Mouse (Mus musculus): ENCODE measurements around the gene Olfr137. TPM values are rescaled to one million over a fixed set of nuclear protein-coding genes. Genes with fewer than 3 reads are reported as not detected.

The Olfr137 gene
- not detected for polyA plus RNA-seq (2014; fragmentation: Illumina TruSeq; extraction: RNeasy Lipid Tissue Mini Kit (QIAGEN cat#74804); ENCODE audit: low read depth, low replicate concordance)

DNA sequence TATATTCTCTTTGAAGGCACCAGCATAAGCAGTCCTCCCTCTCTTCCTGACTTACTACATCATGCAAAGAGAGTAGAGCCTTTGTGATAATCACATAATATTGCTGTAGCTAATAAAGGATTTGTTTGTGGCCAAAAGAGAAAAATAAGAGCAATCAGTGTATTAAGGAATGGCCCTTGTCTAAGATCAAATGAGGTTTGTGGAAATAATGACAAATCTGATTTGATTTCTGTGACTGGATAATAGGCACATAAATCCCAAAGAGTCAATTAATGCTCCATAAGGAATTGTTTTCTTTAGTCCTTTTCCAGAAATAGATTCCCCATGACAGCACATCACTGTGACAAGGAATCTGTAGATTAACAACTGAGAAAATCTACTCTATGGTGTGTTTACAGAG, at the start of gene Olfr137:
TSS of gene Olfr137 (minus strand) at position 101 of the 400 bp plus-strand sequence.

DNA sequence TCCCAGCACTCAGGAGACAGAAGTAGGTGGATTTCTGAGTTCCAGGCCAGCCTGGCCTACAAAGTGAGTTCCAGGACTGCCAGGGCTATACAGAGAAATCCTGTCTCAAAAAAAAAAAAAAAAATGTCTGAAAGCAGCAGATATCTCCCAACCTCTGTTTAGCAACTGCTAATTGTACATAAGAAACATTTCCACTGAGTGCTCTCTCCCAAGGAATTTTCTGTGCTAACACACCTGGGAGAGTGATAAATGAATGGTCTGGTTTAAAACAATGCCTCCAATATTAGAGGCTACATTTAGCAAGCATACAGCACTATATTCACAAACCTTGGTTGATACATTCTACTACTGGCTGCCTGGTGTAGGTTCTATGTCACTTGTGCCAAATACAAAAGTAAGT, 22.2 kb upstream of the Olfr137 start, which contains the start of gene Olfr136:
TSS of gene Olfr136 (plus strand) at position 301 of the 400 bp plus-strand sequence.

DNA sequence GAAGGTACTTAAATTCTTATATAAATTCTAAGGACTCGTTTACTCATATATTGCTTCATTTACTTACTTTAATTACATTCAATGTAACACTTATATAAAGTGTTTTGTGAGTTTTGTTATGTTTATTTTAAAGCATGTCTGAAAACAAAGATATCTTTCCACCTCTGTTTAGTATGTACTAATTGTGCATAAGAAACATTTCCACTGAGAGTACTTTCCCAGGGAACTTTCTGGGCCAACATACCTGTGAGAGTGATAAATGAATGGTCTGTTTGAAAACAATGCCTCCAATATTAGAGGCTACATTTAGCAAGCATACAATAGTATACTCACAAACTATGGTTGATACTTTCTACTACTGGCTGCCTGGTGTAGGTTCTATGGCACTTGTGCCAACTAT, 46.6 kb downstream of the Olfr137 start, which contains the start of gene Olfr138:
TSS of gene Olfr138 (plus strand) at position 301 of the 400 bp plus-strand sequence.

Other genes starting within 250 kb of the Olfr137 start
- not detected for gene Olfr129, start 247.5 kb downstream of the Olfr137 start, polyA plus RNA-seq (2014; fragmentation: Illumina TruSeq; extraction: RNeasy Lipid Tissue Mini Kit (QIAGEN cat#74804); ENCODE audit: low read depth, low replicate concordance)
- gene Olfr130, start 243.6 kb downstream of the Olfr137 start, polyA plus RNA-seq (2014; fragmentation: Illumina TruSeq; extraction: RNeasy Lipid Tissue Mini Kit (QIAGEN cat#74804); ENCODE audit: low read depth, low replicate concordance): not detected
- gene Olfr131, start 218.9 kb downstream of the Olfr137 start, polyA plus RNA-seq (2014; fragmentation: Illumina TruSeq; extraction: RNeasy Lipid Tissue Mini Kit (QIAGEN cat#74804); ENCODE audit: low read depth, low replicate concordance): not detected
- not detected for gene Olfr132, start 173.0 kb downstream of the Olfr137 start, polyA plus RNA-seq (2014; fragmentation: Illumina TruSeq; extraction: RNeasy Lipid Tissue Mini Kit (QIAGEN cat#74804); ENCODE audit: low read depth, low replicate concordance)
- not detected for gene Olfr133, start 162.3 kb downstream of the Olfr137 start, polyA plus RNA-seq (2014; fragmentation: Illumina TruSeq; extraction: RNeasy Lipid Tissue Mini Kit (QIAGEN cat#74804); ENCODE audit: low read depth, low replicate concordance)
- not detected for gene Olfr134, start 136.2 kb downstream of the Olfr137 start, polyA plus RNA-seq (2014; fragmentation: Illumina TruSeq; extraction: RNeasy Lipid Tissue Mini Kit (QIAGEN cat#74804); ENCODE audit: low read depth, low replicate concordance)
- not detected for gene Olfr135, start 103.2 kb downstream of the Olfr137 start, polyA plus RNA-seq (2014; fragmentation: Illumina TruSeq; extraction: RNeasy Lipid Tissue Mini Kit (QIAGEN cat#74804); ENCODE audit: low read depth, low replicate concordance)
- not detected for gene Olfr138, start 46.5 kb downstream of the Olfr137 start, polyA plus RNA-seq (2014; fragmentation: Illumina TruSeq; extraction: RNeasy Lipid Tissue Mini Kit (QIAGEN cat#74804); ENCODE audit: low read depth, low replicate concordance)
- gene Olfr136, start 22.3 kb upstream of the Olfr137 start, polyA plus RNA-seq (2014; fragmentation: Illumina TruSeq; extraction: RNeasy Lipid Tissue Mini Kit (QIAGEN cat#74804); ENCODE audit: low read depth, low replicate concordance): not detected
- not detected for gene Esp36, start 112.6 kb upstream of the Olfr137 start, polyA plus RNA-seq (2014; fragmentation: Illumina TruSeq; extraction: RNeasy Lipid Tissue Mini Kit (QIAGEN cat#74804); ENCODE audit: low read depth, low replicate concordance)
- gene Esp34, start 246.6 kb upstream of the Olfr137 start, polyA plus RNA-seq (2014; fragmentation: Illumina TruSeq; extraction: RNeasy Lipid Tissue Mini Kit (QIAGEN cat#74804); ENCODE audit: low read depth, low replicate concordance): not detected